Mouse (Mus musculus) liver, adult 2 months (tissue): ENCODE data around the gene Tmem169. TPM values are rescaled to one million over a fixed set of nuclear protein-coding genes. Genes with fewer than 3 reads are reported as not detected.
A peak's percentile ranks its signal among the peaks of the same experiment; 100 is the strongest.

Source experiments
- DNase-seq: peaks from one replicate; pipeline ENCODE4 v3.0.0-alpha.2; 2011; ENCODE audit warnings: low read depth, low spot score; ENCODE audit errors: extremely low read depth
- H3K27ac ChIP-seq: fragments of 200-500 bp; replicated peaks from 2 replicates; pipeline ENCODE4 v1.5.1; 2012; ENCODE audit warnings: low read depth, mild to moderate bottlenecking, control low read depth, inconsistent platforms, low read length; ENCODE audit not compliant: insufficient read depth
- H3K27me3 ChIP-seq: fragments of 200-500 bp; 2 replicates; pipeline ENCODE4 v1.6.1; 2012; ENCODE audit warnings: mild to moderate bottlenecking, moderate library complexity, low read length, inconsistent platforms; ENCODE audit not compliant: control insufficient read depth, insufficient read depth
- H3K36me3 ChIP-seq: fragments of 200-500 bp; 2 replicates; pipeline ENCODE4 v1.6.1; 2012; ENCODE audit warnings: low read length, inconsistent platforms; ENCODE audit not compliant: control insufficient read depth, insufficient read depth
- H3K4me1 ChIP-seq: fragments of 200-500 bp; 2 replicates; pipeline ENCODE4 v1.6.1; 2011; ENCODE audit warnings: low read length; ENCODE audit not compliant: control insufficient read depth, insufficient read depth
- H3K4me3 ChIP-seq: fragments of 200-500 bp; 2 replicates; pipeline ENCODE4 v1.5.1; 2011; ENCODE audit warnings: low read depth, mild to moderate bottlenecking, control low read depth, low read length, moderate library complexity; ENCODE audit not compliant: insufficient read depth
- H3K79me2 ChIP-seq: fragments of 200-500 bp; 2 replicates; pipeline ENCODE4 v1.6.1; 2012; ENCODE audit warnings: inconsistent platforms, mild to moderate bottlenecking, low read length, moderate library complexity; ENCODE audit not compliant: control insufficient read depth, insufficient read depth
- H3K9ac ChIP-seq: fragments of 200-500 bp; 2 replicates; pipeline ENCODE4 v1.6.1; 2012; ENCODE audit warnings: low read depth, mild to moderate bottlenecking, control low read depth, inconsistent platforms, low read length
- CTCF ChIP-seq: fragments of 200-500 bp; IDR thresholded peaks from 2 replicates; pipeline ENCODE4 v1.5.1; 2011; ENCODE audit warnings: low read depth, low read length, control low read depth
- POLR2A ChIP-seq: fragments of 200-500 bp; IDR thresholded peaks from 2 replicates; pipeline ENCODE4 v1.6.1; 2011; ENCODE audit warnings: low read length, control low read depth; ENCODE audit not compliant: insufficient read depth; ENCODE audit errors: extremely low read depth
- whole genome bisulfite sequencing: fragments of 180-500 bp; shearing (Covaris S2); methylation state at CpG from one replicate; pipeline ENCODE4 v1.1.7; 2018; 5-methylcytosine and 5-hydroxymethylcytosine counted together
- polyA plus RNA-seq: library from polyadenylated mRNA; depleted of rRNA; stranded (reverse); fragments of >200 nt; gene quantifications from 2 replicates; pipeline ENCODE4 v1.2.3, GENCODE M21; 2012
- total RNA-seq: library from RNA; depleted of rRNA; stranded (reverse); fragments of >200 nt; gene quantifications from 2 replicates; pipeline ENCODE4 v1.2.3, GENCODE M21; 2014

Tmem169 gene
- total and polyA plus RNA-seq, 2 experiments = 0.16 to 0.18 TPM

DNA sequence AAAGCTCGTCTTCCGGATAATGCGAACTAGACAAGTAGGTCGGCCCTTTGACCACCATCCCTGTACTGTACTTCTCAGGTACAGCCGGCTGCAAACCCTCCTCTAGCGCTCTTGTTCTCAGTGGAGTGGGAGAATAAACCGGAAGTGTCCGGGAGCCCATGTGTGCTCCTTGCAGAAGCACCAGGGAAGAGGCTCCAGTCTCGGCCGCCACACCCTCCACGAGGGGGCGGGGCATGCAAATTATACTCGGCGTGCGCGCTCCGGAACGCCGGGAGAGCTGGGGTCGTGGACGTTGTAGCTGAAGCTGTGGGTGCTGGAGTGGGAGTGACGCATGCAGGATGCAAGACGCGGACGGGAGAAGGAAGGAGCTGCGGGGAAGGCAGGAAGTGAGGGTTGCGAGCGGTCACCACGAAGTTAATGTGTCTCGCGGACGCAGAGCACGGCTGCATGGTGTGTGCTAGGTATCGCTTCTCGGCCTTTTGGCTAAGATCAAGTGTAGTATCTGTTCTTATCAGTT is 29.6 kb upstream of the Tmem169 start:
- TF ChIP-seq CTCF (no peak), POLR2A (peak; percentile 79; the same call in 1 of the 2 replicates)
- Histone ChIP-seq H3K27me3 (no peaks in the 10 kb centered on the region), H3K4me1 (no peaks in the 10 kb centered on the region; the same call in 1 of the 2 replicates), H3K9ac (peak overlapping the region; percentile 78), H3K27ac (peak overlapping the region; percentile 43), H3K36me3 (peaks cover 9% of the 10 kb centered on the region), H3K79me2 (no peaks in the 10 kb centered on the region), H3K4me3 (peak overlapping the region; percentile 61)
- peak; percentile 70 for DNase-seq
- 2% methylated on average over 35 of the region's 35 CpGs for WGBS

DNA sequence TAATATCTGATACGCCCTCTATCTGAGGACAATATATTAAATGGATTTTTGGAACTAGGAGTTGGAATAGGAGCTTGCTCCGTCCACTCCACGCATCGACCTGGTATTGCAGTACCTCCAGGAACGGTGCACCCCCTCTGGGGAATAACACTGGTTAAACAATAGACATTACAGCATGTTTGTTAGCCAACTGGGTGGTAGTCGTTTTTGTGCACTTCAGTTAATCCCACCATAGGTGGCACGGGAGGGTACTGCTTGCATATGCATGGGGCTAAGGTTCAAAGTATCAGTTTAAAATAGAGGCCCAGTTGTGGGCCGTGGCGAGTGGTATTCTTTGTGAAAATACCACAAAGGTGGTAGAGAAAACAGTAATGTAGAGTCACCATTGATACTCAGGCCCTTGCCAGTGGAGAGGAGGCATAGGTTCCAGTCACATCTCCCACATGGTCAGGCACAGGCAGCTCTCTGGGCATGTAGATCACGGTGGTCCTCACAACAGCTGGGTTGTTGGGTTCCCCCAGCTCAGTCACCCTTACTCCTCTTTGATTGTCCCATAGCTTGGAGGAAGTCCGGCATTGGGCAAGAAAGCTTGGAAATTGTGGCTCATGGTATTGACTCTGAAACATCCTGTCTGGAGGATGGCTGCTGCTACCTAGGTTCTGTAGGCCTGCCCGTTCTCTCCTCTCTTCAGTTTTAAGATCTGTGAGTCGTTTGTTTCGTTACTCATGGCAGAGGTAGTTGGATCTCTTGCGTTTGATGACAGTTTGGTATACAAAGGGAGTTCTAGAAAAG is 28.9 kb upstream of the Tmem169 start:
- no peak overlapping the region for H3K9ac ChIP-seq
- no peak overlapping the region for H3K4me3 ChIP-seq
- 12% methylated on average over 15 of the region's 15 CpGs for WGBS
- peaks cover 14% of the 10 kb centered on the region for H3K36me3 ChIP-seq
- no peaks in the 10 kb centered on the region for H3K79me2 ChIP-seq
- TF ChIP-seq POLR2A (peak; percentile 21; the same call in 1 of the 2 replicates), CTCF (no peak)
- DNase-seq = peak; percentile 89
- 0 out of 2 replicates have a peak overlapping the region, but pooled peaks have one; percentile 0 for H3K27ac ChIP-seq
- no peaks in the 10 kb centered on the region; the same call in 1 of the 2 replicates for H3K4me1 ChIP-seq
- H3K27me3 ChIP-seq = no peaks in the 10 kb centered on the region

DNA sequence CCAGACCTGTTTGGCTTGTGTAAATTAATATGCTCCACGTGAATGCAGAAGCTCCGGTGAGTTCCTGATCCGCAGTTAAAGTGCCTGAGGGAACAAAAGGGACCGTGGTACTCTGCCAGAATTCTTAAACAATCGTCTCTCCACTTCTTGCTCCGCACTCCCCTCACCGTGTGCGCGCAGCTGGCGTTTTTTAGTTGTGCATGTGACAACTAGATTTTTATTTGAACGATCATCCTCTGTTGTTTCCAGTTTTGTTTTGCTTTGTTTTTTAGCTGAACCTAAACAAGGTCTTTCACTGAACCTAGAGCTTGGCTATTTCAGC is 28.4 kb upstream of the Tmem169 start:
- Histone ChIP-seq H3K27me3 (no peaks in the 10 kb centered on the region), H3K4me3 (no peak overlapping the region), H3K79me2 (no peaks in the 10 kb centered on the region), H3K27ac (no peak overlapping the region), H3K4me1 (no peaks in the 10 kb centered on the region; the same call in 1 of the 2 replicates), H3K9ac (no peak overlapping the region), H3K36me3 (peaks cover 18% of the 10 kb centered on the region)
- 67% methylated on average over 11 of the region's 11 CpGs for WGBS
- no peak for DNase-seq
- no peak for TF ChIP-seq POLR2A
- TF ChIP-seq CTCF = no peak

DNA sequence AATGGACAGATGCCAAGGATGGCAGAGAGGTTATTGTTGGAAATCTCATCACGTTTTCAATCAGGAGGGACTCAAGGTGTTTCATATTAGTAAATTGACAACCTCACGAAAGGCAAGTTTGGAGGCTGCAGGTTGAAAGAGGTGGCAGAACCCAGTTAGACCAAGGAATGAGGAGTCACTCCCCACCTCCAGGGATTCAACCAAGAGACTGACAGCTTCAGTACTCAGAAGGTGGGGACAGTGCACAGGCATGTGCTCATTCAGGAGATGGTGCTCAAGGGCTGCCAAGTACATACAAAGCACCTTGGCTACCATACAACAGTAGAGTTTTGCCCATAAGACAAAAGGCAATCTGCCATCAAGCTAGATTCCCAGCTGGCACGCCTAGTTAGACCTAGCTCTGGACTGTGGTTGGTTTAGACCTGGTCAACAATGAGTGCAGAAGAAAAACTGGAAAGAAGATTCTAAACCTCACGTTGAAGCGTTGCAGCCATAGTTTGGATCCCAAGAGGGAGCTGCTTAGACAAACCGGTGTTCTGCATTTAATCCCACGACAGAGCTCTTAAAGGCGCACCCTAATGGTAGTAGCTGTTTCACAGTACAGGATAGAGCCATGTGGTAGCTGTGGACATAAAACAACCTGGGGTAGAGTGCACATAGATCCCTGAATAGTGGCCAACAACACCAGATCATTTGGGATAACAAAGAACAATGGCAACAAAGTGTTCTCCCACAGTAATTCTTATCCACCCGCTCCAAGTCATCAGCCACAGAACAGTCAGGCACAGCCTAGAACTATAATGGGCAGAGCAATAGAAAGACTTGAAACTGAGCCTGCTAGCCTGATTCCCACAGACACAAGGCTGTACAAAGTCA is 27.6 kb upstream of the Tmem169 start:
- H3K79me2 ChIP-seq = no peaks in the 10 kb centered on the region

DNA sequence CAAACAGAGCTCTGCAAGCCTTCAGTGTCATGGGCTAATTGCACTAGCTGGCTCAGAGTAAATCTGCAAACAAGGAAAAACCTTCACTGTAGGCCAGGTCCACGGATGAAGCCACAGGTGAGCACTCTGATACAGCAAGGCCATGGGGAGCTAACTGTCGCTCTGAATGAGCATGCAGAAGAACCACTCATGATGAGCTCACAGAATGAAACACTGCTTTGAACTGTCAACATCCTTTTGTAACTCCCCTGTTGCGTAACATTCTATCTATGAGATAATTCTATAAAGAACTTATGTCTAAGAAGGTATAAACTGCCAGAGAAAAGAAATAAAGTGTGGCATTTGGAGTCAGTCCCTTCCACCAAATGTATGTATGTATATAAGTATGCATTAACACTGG is 21.1 kb upstream of the Tmem169 start:
- DNase-seq = peak; percentile 67
- TF ChIP-seq CTCF (no peak), POLR2A (no peak)
- Histone ChIP-seq H3K27ac (no peak overlapping the region), H3K79me2 (no peaks in the 10 kb centered on the region), H3K4me1 (peaks cover 2% of the 10 kb centered on the region; the same call in 1 of the 2 replicates), H3K9ac (no peak overlapping the region), H3K36me3 (peaks cover 62% of the 10 kb centered on the region), H3K4me3 (no peak overlapping the region), H3K27me3 (no peaks in the 10 kb centered on the region)
- 46% methylated on average over 3 of the region's 3 CpGs for WGBS

More for the DNA sequence above, 27.6 kb upstream of the Tmem169 start:
- Histone ChIP-seq H3K27ac (no peak overlapping the region), H3K9ac (no peak overlapping the region), H3K4me3 (no peak overlapping the region), H3K27me3 (no peaks in the 10 kb centered on the region), H3K4me1 (no peaks in the 10 kb centered on the region; the same call in 1 of the 2 replicates), H3K36me3 (peaks cover 25% of the 10 kb centered on the region)
- 85% methylated on average over 9 of the region's 9 CpGs for WGBS
- peak; percentile 20 for DNase-seq
- TF ChIP-seq POLR2A (no peak), CTCF (no peak)
